Mouse (Mus musculus): ENCODE measurements around the gene Mfap2. TPM values are rescaled to one million over a fixed set of nuclear protein-coding genes. Genes with fewer than 3 reads are reported as not detected.

The Mfap2 gene
- polyA plus RNA-seq, 1 experiment from 2014 or later: 489 TPM

- Histone ChIP-seq H3K27ac (ENCODE audit: low read depth) (peak overlapping the region; percentile 39; the same call in 1 of the 2 replicates), H3K9ac (ENCODE audit: low read length) (no peak overlapping the region), H3K4me3 (ENCODE audit: low read depth, low read length) (no peak overlapping the region), H3K27me3 (replicated peaks; ENCODE audit: control insufficient read depth, insufficient read depth, low read length) (no peaks in the 10 kb centered on the region), H3K9me3 (ENCODE audit: control insufficient read depth, low read length) (no peaks in the 10 kb centered on the region), H3K36me3 (ENCODE audit: control insufficient read depth, insufficient read depth, low read length) (peaks cover 16% of the 10 kb centered on the region), H3K4me1 (replicated peaks; ENCODE audit: control insufficient read depth, insufficient read depth, low read length) (peaks cover 14% of the 10 kb centered on the region), H3K4me2 (ENCODE audit: low read length) (no peak overlapping the region)
- 11% methylated on average over 9 of the region's 9 CpGs for WGBS
- DNase-seq (ENCODE audit: low spot score) (no peak), ATAC-seq (replicated peaks; ENCODE audit: low FRiP score, low TSS enrichment, low read depth) (no peak)
Measured at GRCm38 (mm10) chr4:140983442-140983841, 26.8 kb upstream of the Mfap2 start.

GRCm38 (mm10) chr4:140984544-140984943, 25.7 kb upstream of the Mfap2 start:
- Histone ChIP-seq H3K4me3 (ENCODE audit: low read depth, low read length) (no peak overlapping the region), H3K36me3 (ENCODE audit: control insufficient read depth, insufficient read depth, low read length) (peaks cover 5% of the 10 kb centered on the region), H3K9me3 (ENCODE audit: control insufficient read depth, low read length) (no peaks in the 10 kb centered on the region), H3K9ac (ENCODE audit: low read length) (no peak overlapping the region), H3K27me3 (replicated peaks; ENCODE audit: control insufficient read depth, insufficient read depth, low read length) (no peaks in the 10 kb centered on the region), H3K27ac (ENCODE audit: low read depth) (no peak overlapping the region), H3K4me1 (replicated peaks; ENCODE audit: control insufficient read depth, insufficient read depth, low read length) (peaks cover 14% of the 10 kb centered on the region), H3K4me2 (ENCODE audit: low read length) (no peak overlapping the region)
- 83% methylated on average over 6 of the region's 6 CpGs for WGBS
- no peak for DNase-seq (ENCODE audit: low spot score)
- ATAC-seq (replicated peaks; ENCODE audit: low FRiP score, low TSS enrichment, low read depth): no peak

- H3K4me2 ChIP-seq (ENCODE audit: low read length): peak overlapping the region; percentile 85
- peaks cover 14% of the 10 kb centered on the region for H3K4me1 ChIP-seq (replicated peaks; ENCODE audit: control insufficient read depth, insufficient read depth, low read length)
- no peaks in the 10 kb centered on the region for H3K36me3 ChIP-seq (ENCODE audit: control insufficient read depth, insufficient read depth, low read length)
- H3K9me3 ChIP-seq (ENCODE audit: control insufficient read depth, low read length): no peaks in the 10 kb centered on the region
- peak overlapping the region; percentile 83 for H3K4me3 ChIP-seq (ENCODE audit: low read depth, low read length)
- DNase-seq (ENCODE audit: low spot score) (no peak), ATAC-seq (replicated peaks; ENCODE audit: low FRiP score, low TSS enrichment, low read depth) (no peak)
- WGBS: 29% methylated on average over 15 of the region's 15 CpGs
- H3K27ac ChIP-seq (ENCODE audit: low read depth): no peak overlapping the region
- H3K27me3 ChIP-seq (replicated peaks; ENCODE audit: control insufficient read depth, insufficient read depth, low read length): no peaks in the 10 kb centered on the region
- peak overlapping the region; percentile 76; the same call in 1 of the 2 replicates for H3K9ac ChIP-seq (ENCODE audit: low read length)
Measured at GRCm38 (mm10) chr4:140986024-140986710, 24.1 kb upstream of the Mfap2 start.

GRCm38 (mm10) chr4:140986711-140987395, 23.4 kb upstream of the Mfap2 start, which contains the start of gene Atp13a2:
Atp13a2 (plus strand) TSS chr4:140986873.
- no peaks in the 10 kb centered on the region for H3K9me3 ChIP-seq (ENCODE audit: control insufficient read depth, low read length)
- DNase-seq (ENCODE audit: low spot score) (peak; percentile 93), ATAC-seq (replicated peaks; ENCODE audit: low FRiP score, low TSS enrichment, low read depth) (peak; percentile 87)
- peak within 1 kb of the TSS; percentile 76 for H3K9ac ChIP-seq (ENCODE audit: low read length)
- H3K4me2 ChIP-seq (ENCODE audit: low read length): peak within 1 kb of the TSS; percentile 85
- WGBS: under 1% methylated on average over 48 of the region's 58 CpGs
- no peaks in the 10 kb centered on the region for H3K27me3 ChIP-seq (replicated peaks; ENCODE audit: control insufficient read depth, insufficient read depth, low read length)
- 0 out of 2 replicates have a peak within 1 kb of the TSS, but pooled peaks have one; percentile 11 for H3K27ac ChIP-seq (ENCODE audit: low read depth)
- peak within 1 kb of the TSS; percentile 83 for H3K4me3 ChIP-seq (ENCODE audit: low read depth, low read length)
- no peaks in the 10 kb centered on the region for H3K36me3 ChIP-seq (ENCODE audit: control insufficient read depth, insufficient read depth, low read length)
- peaks cover 14% of the 10 kb centered on the region for H3K4me1 ChIP-seq (replicated peaks; ENCODE audit: control insufficient read depth, insufficient read depth, low read length)

GRCm38 (mm10) chr4:140987476-140987875, 22.7 kb upstream of the Mfap2 start:
- Histone ChIP-seq H3K9ac (ENCODE audit: low read length) (peak overlapping the region; percentile 76), H3K4me2 (ENCODE audit: low read length) (peak overlapping the region; percentile 85), H3K27me3 (replicated peaks; ENCODE audit: control insufficient read depth, insufficient read depth, low read length) (no peaks in the 10 kb centered on the region), H3K36me3 (ENCODE audit: control insufficient read depth, insufficient read depth, low read length) (peaks cover 1% of the 10 kb centered on the region), H3K27ac (ENCODE audit: low read depth) (no peak overlapping the region), H3K4me1 (replicated peaks; ENCODE audit: control insufficient read depth, insufficient read depth, low read length) (peaks cover 14% of the 10 kb centered on the region), H3K4me3 (ENCODE audit: low read depth, low read length) (peak overlapping the region; percentile 83), H3K9me3 (ENCODE audit: control insufficient read depth, low read length) (no peaks in the 10 kb centered on the region)
- no peak for ATAC-seq (replicated peaks; ENCODE audit: low FRiP score, low TSS enrichment, low read depth)
- no peak for DNase-seq (ENCODE audit: low spot score)
- 26% methylated on average over 7 of the region's 7 CpGs for WGBS

GRCm38 (mm10) chr4:140988706-140989290, 21.4 kb upstream of the Mfap2 start:
- DNase-seq (ENCODE audit: low spot score) (no peak), ATAC-seq (replicated peaks; ENCODE audit: low FRiP score, low TSS enrichment, low read depth) (no peak)
- Histone ChIP-seq H3K27me3 (replicated peaks; ENCODE audit: control insufficient read depth, insufficient read depth, low read length) (no peaks in the 10 kb centered on the region), H3K9ac (ENCODE audit: low read length) (no peak overlapping the region), H3K4me2 (ENCODE audit: low read length) (no peak overlapping the region), H3K9me3 (ENCODE audit: control insufficient read depth, low read length) (no peaks in the 10 kb centered on the region), H3K4me1 (replicated peaks; ENCODE audit: control insufficient read depth, insufficient read depth, low read length) (peaks cover 10% of the 10 kb centered on the region), H3K36me3 (ENCODE audit: control insufficient read depth, insufficient read depth, low read length) (peaks cover 14% of the 10 kb centered on the region), H3K4me3 (ENCODE audit: low read depth, low read length) (no peak overlapping the region), H3K27ac (ENCODE audit: low read depth) (no peak overlapping the region)
- 73% methylated on average over 7 of the region's 7 CpGs for WGBS

GRCm38 (mm10) chr4:140989447-140989846, 20.8 kb upstream of the Mfap2 start:
- no peak for DNase-seq (ENCODE audit: low spot score)
- 91% methylated on average over 14 of the region's 14 CpGs for WGBS

GRCm38 (mm10) chr4:140992215-140992614, 18.0 kb upstream of the Mfap2 start:
- H3K4me2 ChIP-seq (ENCODE audit: low read length): no peak overlapping the region
- WGBS: 89% methylated on average over 20 of the region's 20 CpGs
- no peaks in the 10 kb centered on the region for H3K9me3 ChIP-seq (ENCODE audit: control insufficient read depth, low read length)
- H3K4me3 ChIP-seq (ENCODE audit: low read depth, low read length): no peak overlapping the region
- ATAC-seq (replicated peaks; ENCODE audit: low FRiP score, low TSS enrichment, low read depth) (no peak), DNase-seq (ENCODE audit: low spot score) (no peak)
- H3K27me3 ChIP-seq (replicated peaks; ENCODE audit: control insufficient read depth, insufficient read depth, low read length): no peaks in the 10 kb centered on the region
- H3K36me3 ChIP-seq (ENCODE audit: control insufficient read depth, insufficient read depth, low read length): peaks cover 41% of the 10 kb centered on the region
- H3K27ac ChIP-seq (ENCODE audit: low read depth): no peak overlapping the region
- no peak overlapping the region for H3K9ac ChIP-seq (ENCODE audit: low read length)
- peaks cover 9% of the 10 kb centered on the region for H3K4me1 ChIP-seq (replicated peaks; ENCODE audit: control insufficient read depth, insufficient read depth, low read length)

More at GRCm38 (mm10) chr4:140989447-140989846, 20.8 kb upstream of the Mfap2 start:
- H3K36me3 ChIP-seq (ENCODE audit: control insufficient read depth, insufficient read depth, low read length): peaks cover 19% of the 10 kb centered on the region
- H3K9me3 ChIP-seq (ENCODE audit: control insufficient read depth, low read length): no peaks in the 10 kb centered on the region
- no peak overlapping the region for H3K4me2 ChIP-seq (ENCODE audit: low read length)
- H3K27me3 ChIP-seq (replicated peaks; ENCODE audit: control insufficient read depth, insufficient read depth, low read length): no peaks in the 10 kb centered on the region
- H3K4me1 ChIP-seq (replicated peaks; ENCODE audit: control insufficient read depth, insufficient read depth, low read length): peaks cover 9% of the 10 kb centered on the region
- H3K9ac ChIP-seq (ENCODE audit: low read length): no peak overlapping the region
- H3K4me3 ChIP-seq (ENCODE audit: low read depth, low read length): no peak overlapping the region
- no peak for ATAC-seq (replicated peaks; ENCODE audit: low FRiP score, low TSS enrichment, low read depth)
- no peak overlapping the region for H3K27ac ChIP-seq (ENCODE audit: low read depth)
